Mouse (Mus musculus): ENCODE measurements around the gene Ppil2.

Gene Ppil2

GRCm38 (mm10) chr16:17102630-17103220 is 8.3 kb downstream of the Ppil2 start:
- in situ Hi-C loops (cut with MboI, MseI) = no loop called here

DNA sequence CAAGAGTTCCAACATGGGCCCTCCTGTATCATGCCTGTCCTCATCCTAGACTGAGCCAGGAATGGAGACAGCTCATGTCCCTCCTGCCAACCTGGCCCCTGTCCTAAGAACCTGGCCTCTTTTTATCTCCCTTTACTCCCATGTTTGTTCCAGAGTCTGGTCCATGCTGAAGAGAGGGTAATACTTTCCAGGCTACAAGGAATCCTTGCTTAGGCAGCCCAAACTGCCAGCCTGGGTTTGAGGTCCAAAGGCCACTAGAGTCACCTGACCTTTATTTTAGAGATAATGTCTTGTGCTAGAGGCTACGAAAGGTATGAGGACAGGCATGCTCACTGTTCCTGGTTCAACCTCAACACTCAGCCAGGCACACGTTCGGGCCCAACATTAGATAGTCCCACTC is 14.1 kb downstream of the Ppil2 start:
- in situ Hi-C loops (cut with MboI, MseI) = no loop called here

- in situ Hi-C loops (cut with MboI, MseI) = no loop called here
Observed at GRCm38 (mm10) chr16:17088346-17088745, 22.7 kb downstream of the Ppil2 start.

DNA sequence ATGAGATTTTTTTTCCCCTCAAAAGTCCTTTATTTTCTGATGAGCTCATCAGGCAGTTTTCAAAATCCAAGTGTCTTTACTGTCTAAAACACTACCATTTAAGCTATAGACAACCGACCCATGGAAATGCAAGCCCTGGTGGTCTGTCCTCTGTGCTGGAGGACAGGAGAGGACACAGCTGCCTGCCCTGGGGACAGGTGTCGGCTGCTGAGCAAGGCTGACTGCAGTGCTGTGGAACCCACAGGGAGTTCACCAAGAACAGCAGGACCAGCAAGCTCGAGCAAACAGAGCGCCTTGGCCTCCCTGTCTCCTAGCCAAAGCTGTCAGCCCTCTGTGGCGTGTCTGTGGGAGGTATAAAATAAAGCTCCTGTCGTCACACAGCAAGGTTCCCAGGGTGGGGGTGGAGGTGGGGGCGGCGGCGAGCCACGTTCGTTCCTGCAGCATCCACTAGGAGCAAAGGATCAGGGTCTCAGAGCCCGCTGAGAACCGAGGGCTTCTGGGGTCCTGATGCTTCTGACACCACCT is 24.3 kb downstream of the Ppil2 start:
- in situ Hi-C loops (cut with MboI, MseI) = no loop called here

- in situ Hi-C loops (cut with MboI, MseI) = no loop called here
Observed at GRCm38 (mm10) chr16:17086241-17086640, 24.8 kb downstream of the Ppil2 start.

DNA sequence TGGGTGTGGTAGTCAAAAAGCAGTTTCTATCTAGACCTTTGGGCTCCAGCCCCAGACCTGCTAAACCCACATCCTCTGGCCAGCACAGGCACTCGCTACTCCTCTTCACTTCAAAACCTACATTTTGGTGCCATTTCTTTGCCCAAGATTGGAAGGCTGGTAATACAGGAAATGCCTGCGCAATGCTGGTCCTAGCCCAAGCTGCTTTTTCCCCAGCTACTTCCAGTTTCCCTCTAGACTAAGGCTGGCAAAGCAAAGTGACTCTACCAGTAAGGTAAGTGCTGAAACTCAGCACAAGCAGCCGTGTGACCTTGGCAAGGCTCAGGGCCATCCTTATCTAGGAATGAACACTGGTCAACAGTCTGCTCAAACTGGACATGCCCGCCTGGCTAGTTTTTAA is 25.4 kb downstream of the Ppil2 start:
- in situ Hi-C loops (cut with MboI, MseI) = no loop called here

- in situ Hi-C loops (cut with MboI, MseI) = no loop called here
Observed at GRCm38 (mm10) chr16:17082121-17082792, 28.8 kb downstream of the Ppil2 start.

DNA sequence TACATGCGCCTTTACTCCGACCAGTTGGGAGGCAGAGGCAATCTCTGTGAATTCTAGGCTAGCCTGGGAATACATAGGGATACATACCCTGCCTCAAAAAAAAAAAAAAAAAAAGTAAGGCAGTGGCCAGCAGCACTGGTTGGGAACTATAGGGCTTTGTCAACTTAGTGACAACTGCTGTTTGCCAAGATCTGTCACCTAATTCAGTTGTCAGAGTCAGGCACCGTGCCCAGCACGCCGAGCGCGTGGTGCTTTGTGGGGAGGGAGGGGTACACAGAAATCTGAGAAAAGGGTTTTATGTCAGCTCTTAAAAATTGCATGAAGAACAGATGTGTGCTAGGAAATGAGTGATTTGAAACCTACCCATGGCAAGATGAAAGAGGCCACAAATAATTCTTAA is 33.0 kb downstream of the Ppil2 start:
- in situ Hi-C loops (cut with MboI, MseI) = no loop called here

DNA sequence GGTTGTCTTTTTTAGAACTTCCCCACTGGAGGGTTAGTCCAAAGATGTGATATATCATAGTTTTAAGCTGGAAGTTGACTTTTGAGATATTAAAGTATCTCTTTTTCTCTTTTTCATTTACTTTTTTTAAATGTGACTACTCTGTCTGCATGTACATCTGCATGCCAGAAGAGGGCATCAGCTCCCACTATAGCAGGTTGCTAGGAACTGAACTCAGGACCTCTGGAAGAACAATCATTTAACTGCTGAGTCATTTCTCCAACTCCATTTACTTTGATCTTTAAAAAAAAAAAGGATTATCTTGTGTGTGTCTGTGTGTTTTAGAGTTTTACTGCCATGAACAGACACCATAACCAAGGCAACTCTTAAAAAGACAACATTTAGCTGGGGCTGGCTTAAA is 34.2 kb downstream of the Ppil2 start:
- in situ Hi-C loops (cut with MboI, MseI) = no loop called here

DNA sequence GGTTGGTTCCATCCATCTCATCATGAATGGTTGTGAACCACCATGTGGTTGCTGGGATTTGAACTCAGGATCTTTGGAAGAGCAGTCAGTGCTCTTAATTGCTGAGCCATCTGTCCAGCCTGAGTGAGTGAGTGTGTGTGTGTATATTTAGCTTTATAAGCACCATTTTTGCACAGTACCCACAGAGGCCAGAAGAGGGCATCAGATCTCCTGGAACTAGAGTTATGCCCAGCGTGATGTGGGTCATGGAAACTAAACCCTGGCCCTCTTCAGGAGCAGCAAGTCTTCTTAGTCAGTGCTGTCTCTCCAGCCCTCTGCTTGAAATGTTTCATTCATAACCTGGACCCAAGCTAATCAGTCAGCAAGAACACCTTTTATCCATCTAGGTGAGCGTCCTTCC is 34.8 kb downstream of the Ppil2 start:
- in situ Hi-C loops (cut with MboI, MseI) = no loop called here

GRCm38 (mm10) chr16:17073000-17073399 is 38.1 kb downstream of the Ppil2 start:
- in situ Hi-C loops (cut with MboI, MseI) = no loop called here

GRCm38 (mm10) chr16:17070716-17071115 is 40.3 kb downstream of the Ppil2 start:
- in situ Hi-C loops (cut with MboI, MseI) = no loop called here

- in situ Hi-C loops (cut with MboI, MseI) = no loop called here
Observed at GRCm38 (mm10) chr16:17069511-17070443, 41.3 kb downstream of the Ppil2 start, which contains the start of gene Ypel1. TSS of gene Ypel1 (plus strand) at chr16:17069696.

DNA sequence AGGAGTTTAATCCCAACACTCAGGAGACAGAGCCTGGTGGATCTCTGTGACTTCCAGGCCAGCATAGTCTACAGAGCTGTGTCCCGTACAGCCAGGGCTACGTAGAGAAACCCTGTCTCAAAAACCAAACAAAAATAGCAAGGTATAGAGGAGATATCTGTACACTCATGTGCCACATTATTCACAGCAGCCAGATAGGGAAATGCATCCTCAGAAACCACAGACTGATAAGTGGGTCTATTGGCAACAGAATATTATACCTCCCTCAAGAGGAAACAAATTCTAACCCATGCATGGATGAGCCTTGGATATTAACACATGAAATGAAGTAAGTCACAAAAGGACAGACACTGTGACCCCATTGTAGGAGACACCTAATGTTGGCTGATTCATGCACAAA is 43.5 kb downstream of the Ppil2 start:
- in situ Hi-C loops (cut with MboI, MseI) = no loop called here

GRCm38 (mm10) chr16:17062338-17062737 is 48.7 kb downstream of the Ppil2 start:
- in situ Hi-C loops (cut with MboI, MseI) = no loop called here

DNA sequence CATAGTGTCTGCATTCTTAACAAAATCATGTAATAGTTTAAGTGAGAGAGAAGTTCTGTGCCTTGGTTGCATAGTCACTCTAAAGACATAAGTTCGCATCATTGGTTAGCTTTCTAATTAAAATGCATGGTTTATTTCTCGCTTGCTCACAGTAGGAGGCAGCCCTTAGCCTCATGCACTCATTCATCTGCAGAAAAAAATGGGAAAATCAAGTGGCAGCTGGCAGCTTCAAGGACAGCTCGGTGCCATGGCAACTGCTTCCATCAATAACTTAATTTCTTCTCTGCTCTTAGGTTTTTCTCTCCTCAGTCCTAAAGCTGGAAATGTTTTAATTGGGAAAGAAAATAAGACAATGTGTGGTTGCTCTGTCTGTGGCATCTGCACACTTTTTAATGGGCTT is 55.5 kb downstream of the Ppil2 start:
- in situ Hi-C loops (cut with MboI, MseI) = no loop called here

- in situ Hi-C loops (cut with MboI, MseI) = no loop called here
Observed at GRCm38 (mm10) chr16:17053903-17054302, 57.2 kb downstream of the Ppil2 start.

DNA sequence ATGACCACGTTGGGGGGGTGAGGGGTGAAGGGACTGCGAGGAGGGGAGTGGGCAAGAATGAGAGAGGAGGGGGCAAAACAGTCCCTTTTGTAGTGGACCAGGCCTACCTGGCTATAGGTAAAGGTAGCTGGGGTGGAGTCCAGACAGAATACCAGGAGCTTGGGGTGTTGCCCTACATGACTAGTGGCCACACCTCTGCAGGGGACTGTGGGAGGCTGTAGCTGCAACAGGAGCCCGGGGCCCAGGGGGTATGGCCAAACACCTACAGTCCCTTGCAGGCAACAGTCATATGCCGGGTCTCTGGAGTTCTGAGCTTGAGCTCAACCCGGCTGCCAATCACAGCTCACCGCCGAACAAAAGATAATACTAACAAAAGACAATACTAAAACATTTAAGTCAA is 59.0 kb downstream of the Ppil2 start:
- in situ Hi-C loops (cut with MboI, MseI) = no loop called here

DNA sequence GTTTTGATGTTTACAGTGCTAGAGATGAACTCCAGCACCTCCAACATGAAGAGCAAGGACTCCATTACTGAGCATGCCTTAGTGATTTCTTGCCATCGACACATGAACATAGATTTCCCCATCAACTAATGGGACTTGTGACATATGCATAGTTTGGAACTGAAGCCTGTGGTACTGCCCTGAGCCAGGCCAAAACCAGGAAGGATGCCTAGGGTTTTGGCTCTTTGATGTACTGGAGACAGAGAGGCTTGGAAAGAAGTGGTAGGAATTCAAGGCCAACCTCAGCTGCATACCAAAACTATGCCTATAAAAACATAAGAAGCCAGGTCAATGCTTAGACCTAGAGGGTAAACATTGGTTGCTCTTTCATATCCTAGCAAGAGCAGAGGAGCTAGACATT is 61.2 kb downstream of the Ppil2 start:
- in situ Hi-C loops (cut with MboI, MseI) = no loop called here

GRCm38 (mm10) chr16:17045287-17045686 is 65.8 kb downstream of the Ppil2 start:
- in situ Hi-C loops (cut with MboI, MseI) = no loop called here

DNA sequence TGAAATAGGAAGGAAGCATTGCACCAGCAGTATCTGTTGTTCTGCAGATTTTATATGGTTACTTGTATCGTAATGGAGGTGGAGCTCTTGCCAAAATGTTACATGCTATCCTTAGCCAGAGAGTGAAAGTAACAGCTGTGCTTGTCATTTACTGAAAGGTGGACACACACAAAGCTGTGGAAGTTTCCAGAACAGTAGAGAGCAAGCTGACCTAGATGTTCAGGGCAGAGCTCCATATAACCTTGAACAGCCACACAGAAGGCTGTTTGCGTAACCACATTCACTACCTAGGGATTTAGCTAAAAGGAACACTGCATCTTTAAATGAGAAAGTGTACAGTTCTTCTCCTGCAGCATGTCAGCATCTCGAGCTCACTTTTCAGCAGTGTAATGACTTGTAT is 66.7 kb downstream of the Ppil2 start:
- in situ Hi-C loops (cut with MboI, MseI) = no loop called here

- in situ Hi-C loops (cut with MboI, MseI) = no loop called here
Observed at GRCm38 (mm10) chr16:17041417-17041816, 69.6 kb downstream of the Ppil2 start.
